Mouse (Mus musculus) lung, adult 18-20 months (tissue): ENCODE measurements around the gene Icmt.

ENCODE experiments used
- DNase-seq, 2 experiments: peaks; one replicate each; pipeline ENCODE4 v3.0.0; 2022; ENCODE audit warnings: mixed read lengths in 2 of 2

Icmt gene

DNA sequence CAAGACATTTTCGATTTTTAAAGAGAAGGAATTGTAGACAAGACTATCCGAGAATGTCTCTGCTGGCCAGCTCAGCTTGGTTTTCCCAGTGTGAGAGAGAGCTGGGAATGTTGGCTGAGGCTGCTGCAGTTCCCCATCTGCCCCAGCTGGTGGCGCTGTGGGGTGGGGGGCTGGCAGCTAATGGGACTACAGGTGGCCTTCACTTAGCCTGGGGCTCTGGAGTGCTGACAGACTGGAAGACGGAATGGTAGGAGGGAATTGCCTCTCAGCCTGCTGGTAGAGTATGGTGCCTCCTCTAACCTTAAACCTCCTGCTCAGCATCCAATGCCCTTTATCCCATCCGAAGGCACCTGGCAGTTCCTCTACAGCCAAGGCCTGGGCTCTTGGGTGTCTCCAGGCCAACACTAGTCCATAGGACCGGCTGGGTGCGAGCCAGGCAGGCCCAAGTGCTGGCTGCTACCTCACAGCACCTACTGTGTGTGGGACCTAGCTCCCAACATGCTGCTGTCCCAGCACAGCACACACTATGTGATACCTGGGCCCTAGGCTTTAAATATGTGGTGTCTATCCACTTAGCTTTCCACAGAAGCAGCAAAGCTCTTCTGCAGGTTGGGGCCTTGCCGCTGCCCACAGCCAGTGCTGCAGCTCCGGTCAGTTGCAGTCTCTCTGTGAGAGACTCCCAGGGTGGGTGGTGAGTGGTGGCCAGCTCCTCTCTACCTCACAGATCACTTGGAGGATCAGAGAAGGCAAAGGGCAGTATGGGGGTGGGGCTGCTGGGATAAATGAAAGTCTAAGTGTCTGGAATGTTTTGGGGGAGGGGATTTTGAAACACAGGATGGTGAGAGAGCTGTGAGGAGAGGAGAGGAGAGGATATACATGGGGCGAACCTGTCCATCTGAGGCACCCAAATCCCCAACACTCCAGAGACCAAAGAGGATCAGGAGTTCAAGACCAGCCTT is 20.4 kb upstream of the Icmt start:
- no peak for DNase-seq

- no peak for DNase-seq
Measured at GRCm38 (mm10) chr4:152277916-152278315, 19.1 kb upstream of the Icmt start.

DNA sequence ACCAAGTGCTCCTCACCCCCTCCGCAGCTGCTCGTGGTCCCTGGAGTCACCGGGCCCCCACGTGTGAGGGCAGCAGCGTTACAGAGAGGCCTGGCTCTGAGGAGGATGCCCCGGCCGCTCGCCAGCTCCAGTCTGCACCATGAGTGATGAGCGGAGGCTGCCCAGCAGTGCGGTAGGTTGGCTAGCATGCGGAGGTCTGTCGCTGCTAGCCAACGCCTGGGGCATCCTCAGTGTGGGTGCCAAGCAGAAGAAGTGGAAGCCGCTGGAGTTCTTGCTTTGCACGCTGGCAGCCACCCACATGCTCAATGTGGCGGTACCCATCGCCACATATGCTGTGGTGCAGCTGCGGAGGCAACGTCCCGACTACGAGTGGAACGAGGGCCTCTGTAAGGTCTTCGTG is 18.0 kb upstream of the Icmt start:
- DNase-seq: no peak

DNA sequence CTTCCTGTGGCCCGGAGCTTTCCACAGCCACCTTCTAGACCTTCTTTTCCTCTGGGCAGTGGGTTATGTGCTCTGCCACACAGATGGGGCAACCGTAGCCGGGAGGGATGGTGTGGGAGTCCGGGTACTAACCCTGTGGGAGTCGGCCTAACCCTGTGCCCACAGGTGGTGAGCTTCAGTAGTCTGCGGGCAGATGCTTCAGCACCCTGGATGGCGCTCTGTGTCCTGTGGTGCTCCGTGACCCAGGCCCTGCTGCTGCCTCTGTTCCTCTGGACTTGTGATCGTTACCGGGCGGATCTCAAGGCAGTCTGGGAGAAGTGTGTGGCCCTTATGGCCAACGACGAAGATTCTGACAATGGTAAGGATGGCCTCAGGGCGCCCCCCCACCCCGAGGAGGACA is 15.4 kb upstream of the Icmt start:
- no peak for DNase-seq

- no peak for DNase-seq
Measured at GRCm38 (mm10) chr4:152282721-152283120, 14.3 kb upstream of the Icmt start.

DNA sequence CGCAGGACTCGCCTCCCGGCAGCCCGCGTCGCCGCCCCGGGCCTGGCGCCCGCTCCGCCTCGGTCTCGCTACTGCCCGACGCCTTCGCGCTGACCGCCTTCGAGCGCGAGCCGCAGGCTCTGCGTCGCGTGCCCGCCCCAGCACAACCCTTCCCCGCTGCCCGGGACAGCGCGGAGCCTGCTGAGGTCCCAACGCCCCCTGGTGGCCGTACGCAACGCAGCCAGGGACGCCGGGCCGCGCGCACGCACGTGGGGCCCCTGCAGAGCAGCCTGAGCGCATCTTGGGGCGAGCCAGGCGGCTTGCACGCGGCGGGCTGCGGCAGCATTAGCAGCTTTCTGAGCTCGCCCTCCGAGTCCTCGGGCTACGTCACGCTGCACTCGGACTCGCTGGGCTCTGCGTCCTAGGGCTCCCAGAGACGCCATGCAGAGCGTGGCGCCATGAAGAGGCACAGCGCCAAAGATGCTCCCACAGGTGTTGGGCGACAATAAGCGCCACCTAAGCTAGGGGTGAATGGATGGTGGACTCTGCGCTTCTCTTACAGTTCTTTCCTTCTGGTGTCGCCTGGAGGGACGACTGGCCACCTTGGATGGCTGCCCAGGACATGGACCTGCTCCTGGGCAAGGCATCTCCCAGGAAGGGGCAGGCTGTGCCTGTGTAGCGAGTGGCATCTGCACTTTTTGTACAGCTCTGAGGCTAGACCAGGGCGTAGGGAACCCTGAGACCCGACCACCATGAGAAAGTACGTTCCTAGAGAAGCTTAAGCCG is 13.7 kb upstream of the Icmt start:
- DNase-seq: peak; percentile 75 to 83

GRCm38 (mm10) chr4:152285505-152285904 is 11.5 kb upstream of the Icmt start:
- peak; percentile 53 to 62 for DNase-seq

DNA sequence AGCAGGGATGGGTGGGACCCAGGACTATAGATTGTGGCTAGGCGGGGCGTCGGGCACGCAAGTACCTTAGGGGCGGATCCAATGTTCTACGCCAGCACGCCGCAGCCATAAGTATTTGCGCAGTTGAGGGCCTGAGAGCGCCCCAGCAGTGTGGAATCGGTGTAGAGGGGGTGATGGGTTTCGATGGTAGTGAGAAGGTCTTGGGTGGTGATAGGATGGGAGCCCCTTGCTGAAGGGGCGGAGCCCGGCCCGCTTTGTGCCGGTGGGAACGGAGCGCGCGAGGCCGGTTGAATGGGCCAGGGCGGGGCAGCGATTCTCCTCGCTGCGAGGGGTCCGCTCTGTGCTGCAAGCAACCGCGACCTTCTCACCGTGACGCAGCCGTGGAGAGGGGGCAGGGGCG is 10.8 kb upstream of the Icmt start:
- no peak for DNase-seq

DNA sequence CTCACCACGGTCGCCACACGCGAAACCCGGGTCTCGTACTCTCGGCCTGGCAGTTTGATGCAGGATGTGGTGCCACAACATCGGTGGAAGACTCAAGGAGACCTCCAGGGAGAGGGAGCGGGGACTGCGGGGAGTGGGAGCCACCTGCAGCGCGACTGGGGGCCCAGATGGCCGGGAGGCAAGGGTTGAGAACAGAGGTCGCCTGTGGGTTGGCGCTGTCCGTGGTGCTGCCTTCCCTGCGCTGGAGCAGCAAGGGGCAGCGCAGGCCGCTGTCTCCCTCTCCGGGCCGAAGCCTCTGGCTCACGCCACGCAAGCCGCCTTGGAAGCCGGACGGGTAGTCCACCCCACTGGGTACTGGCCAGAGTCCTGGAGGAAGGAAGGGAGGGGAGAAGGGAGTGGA is 10.1 kb upstream of the Icmt start:
- peak; percentile 38 to 56 for DNase-seq

GRCm38 (mm10) chr4:152287317-152288120 is 9.5 kb upstream of the Icmt start:
- DNase-seq: no peak

DNA sequence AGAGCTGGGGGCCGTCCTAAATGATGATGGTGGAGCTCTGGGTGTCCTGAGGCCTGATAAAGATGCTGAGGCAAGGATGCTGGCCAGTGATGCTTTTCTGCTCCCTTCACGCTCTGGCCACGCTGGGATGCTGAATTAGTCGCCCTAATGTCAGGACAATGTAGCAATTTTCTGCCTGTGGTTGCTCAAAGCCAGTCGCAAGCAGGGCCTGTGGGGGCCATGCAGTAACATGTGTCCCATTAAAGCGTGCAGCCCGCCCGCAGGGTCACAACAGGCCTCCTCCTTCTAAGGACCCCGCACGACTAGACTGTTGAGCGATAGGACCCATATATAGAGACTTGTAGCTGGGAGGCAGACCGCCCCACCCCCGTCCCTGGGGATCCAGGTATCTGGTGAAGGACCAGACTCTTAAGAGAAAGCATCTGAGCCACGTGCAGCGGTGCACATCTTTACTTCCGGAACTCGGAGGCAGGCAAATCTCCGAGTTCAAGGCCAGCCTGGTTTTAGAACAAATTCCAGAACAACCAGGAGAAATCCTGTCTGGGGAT is 8.6 kb upstream of the Icmt start:
- no peak for DNase-seq

GRCm38 (mm10) chr4:152290385-152290784 is 6.6 kb upstream of the Icmt start:
- DNase-seq: no peak

- no peak for DNase-seq
Measured at GRCm38 (mm10) chr4:152290991-152291390, 6.0 kb upstream of the Icmt start.

GRCm38 (mm10) chr4:152291562-152291961 is 5.5 kb upstream of the Icmt start, which contains the start of gene Hes3:
Gene Hes3 (minus strand): TSS chr4:152291662.
- DNase-seq: no peak

DNA sequence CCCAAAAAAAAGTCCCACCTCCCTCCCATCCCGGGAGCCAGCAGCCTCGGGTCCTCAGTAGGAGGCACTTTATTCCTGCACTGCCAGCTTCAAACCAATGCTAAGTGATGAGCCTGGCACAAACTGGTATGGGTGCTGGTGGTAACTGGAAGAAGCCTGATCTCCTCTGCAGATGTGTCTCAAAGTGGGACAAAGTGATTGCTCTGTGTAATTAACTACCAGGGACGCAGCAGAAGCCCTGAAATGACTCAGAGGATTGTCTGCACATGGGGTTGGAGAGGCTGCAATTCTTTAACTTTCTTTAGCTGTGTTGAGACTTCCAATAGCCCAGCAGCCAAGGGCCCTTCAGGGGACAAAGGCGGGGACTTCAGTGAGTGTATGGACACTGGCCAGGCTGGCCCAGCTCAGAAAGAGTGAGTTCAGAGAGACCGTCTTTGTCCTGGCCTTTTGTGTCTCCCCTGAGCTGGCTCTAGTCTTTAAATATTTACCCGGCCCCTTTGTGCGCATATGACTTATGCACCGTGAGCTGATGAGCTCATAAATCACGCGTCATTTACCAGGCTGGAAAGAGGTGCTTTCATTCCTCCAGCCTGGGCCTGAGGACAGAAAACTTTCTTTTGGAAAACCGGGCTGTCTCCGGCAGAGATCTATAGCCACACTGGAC is 4.8 kb upstream of the Icmt start:
- DNase-seq: no peak

- DNase-seq: no peak
Measured at GRCm38 (mm10) chr4:152294188-152294929, 2.7 kb upstream of the Icmt start.

- DNase-seq: no peak
Measured at GRCm38 (mm10) chr4:152295916-152296315, 1.1 kb upstream of the Icmt start.

DNA sequence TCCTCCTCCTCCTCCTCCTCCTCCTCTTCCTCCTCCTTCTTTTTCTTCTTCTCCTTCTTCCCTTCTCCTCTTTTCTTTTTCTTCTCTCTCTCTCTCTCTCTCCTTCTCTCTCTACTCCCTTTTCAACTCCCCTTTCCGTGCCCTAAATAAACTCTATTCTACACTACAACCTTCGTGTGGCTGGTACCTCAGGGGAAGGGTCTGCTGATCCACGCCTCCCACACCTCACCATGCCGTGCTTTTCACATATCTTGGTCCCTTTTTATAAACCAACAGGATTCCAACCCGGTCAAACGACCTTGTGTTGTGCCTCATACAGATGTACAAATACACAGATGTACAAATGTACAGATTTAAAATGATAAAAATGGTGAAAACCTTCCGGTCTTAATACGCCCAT is 656 bp upstream of the Icmt start:
- no peak for DNase-seq

DNA sequence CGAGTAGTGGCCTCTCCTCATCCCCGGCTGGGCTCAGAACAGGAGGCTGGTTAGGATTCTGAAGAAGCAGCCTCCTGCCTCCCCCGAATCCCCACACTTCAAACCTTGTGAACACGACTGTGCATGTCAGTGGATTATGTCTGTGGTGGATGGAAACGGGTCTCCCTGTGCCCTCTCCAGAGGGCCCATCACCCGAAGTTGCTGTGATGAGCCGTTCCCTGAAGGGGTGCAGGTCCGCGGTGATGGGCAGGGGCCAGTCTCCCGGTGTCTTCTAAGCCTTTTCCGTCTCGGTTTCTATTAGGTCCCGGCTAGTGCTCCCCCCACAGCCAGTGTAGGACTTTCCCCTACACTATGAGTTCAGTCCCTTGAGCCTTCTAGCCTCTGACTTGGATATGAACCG is 1.8 kb downstream of the Icmt start:
- no peak for DNase-seq

GRCm38 (mm10) chr4:152300375-152300774 is 3.3 kb downstream of the Icmt start:
- DNase-seq: no peak

GRCm38 (mm10) chr4:152302012-152302411 is 5.0 kb downstream of the Icmt start:
- no peak for DNase-seq
